Mouse (Mus musculus) B cell, adult 62 days (primary cell): Measurements from ENCODE around the gene Olfr1499. TPM values are rescaled to one million over a fixed set of nuclear protein-coding genes. Genes with fewer than 3 reads are reported as not detected.

Experiments used
- total RNA-seq: library from RNA; stranded (reverse); gene quantifications from 4 replicates; pipeline ENCODE4 v1.2.4, GENCODE M21; 2023

Olfr1499 gene
- total RNA-seq = not detected in 4 replicates

DNA sequence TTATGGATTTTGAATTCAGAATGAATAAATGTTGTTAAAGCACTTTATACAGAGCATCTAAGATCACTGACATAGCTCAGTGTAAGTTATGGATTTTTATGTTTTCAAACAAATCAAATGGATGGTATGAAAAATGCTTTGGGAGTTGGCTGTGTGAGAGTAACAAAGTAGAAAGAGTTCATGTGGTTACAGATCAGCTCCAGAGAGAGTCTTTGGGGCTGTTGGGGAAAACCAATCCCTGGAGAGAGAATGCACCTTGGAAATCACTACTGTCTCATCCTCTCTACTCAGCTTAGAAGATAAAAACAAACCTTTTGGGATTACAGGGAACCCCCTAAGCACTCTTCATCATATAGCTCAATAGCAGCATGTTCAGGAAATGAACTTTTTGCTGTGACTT lies at the start of gene Olfr1499:
Olfr1499 (minus strand) TSS at position 101 of the 400 bp plus-strand sequence.

DNA sequence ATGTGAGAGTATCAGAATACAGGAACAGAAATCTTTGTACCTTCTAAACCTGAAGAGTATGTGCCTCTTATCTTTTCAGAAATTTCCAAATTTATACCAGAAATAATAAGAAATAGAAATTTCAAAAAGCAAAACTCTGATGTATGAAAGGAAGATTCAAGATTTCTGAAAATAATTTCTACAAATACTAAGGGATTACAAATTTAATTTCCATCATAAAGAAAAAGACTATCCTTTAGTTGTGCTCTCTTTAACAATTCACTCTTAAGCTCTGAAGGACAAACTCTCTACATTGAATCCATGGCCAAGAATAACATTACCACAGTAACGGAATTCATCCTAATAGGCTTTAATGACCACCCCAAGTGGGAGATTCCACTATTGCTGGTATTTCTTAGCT lies 42.2 kb upstream of the Olfr1499 start, which contains the start of gene Olfr1502:
Olfr1502 (plus strand) TSS at position 301 of the 400 bp plus-strand sequence.

DNA sequence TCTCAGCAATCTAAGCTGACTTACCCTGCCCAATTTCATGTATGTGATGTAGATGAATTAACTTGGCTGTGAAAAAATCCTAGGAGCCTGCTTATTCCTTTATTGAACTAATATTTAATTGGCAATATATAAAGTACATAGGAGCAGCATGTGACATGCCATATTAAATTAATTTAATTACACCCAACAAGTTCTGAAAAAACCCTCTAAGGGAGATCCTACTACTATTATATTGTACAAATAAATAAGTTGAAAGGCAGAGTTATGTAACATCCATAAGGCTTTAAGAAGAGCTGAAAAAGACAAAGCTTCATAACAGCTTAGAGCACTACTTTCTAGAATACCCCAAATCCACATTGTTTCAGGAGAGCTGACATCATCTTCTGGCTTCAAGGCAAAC lies 31.3 kb upstream of the Olfr1499 start, which contains the start of gene Olfr1501:
Olfr1501 (minus strand) TSS at position 101 of the 400 bp plus-strand sequence.

GRCm38 (mm10) chr19:13830388-13830787 lies 11.1 kb upstream of the Olfr1499 start, which contains the start of gene Olfr1500:
TSS of gene Olfr1500 (minus strand) at chr19:13830488.

DNA sequence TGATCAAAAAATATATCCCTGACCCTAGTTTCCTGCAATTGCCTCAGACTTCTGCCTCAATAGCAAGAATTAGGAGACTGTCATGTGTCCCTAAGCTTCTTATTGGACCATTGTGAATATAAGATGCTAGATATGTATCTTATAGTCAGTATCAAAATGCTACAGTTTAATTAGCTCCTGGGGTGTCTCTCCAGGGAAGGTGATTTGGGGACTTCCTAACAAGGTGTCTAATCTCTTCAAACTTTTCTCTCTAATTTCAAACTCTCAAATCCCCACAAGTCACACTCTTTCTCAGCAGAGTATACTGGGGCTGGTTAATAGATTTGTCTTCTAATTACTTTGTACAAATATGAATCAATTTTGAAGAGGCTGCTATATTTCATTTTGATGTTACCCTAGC lies 21.1 kb downstream of the Olfr1499 start, which contains the start of gene Olfr1497:
Olfr1497 (minus strand) TSS at position 101 of the 400 bp plus-strand sequence.

GRCm38 (mm10) chr19:13777578-13777977 lies 41.7 kb downstream of the Olfr1499 start, which contains the start of gene Olfr1496:
TSS of gene Olfr1496 (plus strand) at chr19:13777878.

DNA sequence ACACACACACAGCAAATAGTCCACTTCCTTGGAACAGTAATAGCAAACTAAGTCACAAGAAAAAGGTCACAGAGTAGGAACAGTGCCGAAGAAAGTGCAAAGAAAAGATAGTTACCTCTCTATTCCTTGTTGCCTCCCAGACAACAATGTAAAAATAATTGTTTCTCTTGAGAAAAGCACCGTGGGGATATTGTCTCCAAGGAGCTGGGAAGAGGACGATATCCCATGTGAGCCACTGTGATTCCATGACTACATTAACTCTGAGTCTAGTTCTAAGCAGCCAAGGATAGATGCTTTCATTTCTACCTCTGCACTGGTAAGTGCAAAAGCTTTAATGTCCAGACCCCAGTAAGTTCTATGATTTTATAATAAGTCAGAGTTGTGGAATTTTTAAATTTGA lies 54.9 kb downstream of the Olfr1499 start, which contains the start of gene Olfr1495:
Olfr1495 (plus strand) TSS at position 301 of the 400 bp plus-strand sequence.

Other genes with a start within 250 kb of the Olfr1499 start
- not detected in 4 replicates for gene Olfr1484, start 235.9 kb downstream of the Olfr1499 start, total RNA-seq
- not detected in 4 replicates for gene Olfr1487, start 202.1 kb downstream of the Olfr1499 start, total RNA-seq
- not detected in 4 replicates for gene Olfr1489, start 187.8 kb downstream of the Olfr1499 start, total RNA-seq
- gene Olfr1490, start 168.4 kb downstream of the Olfr1499 start, total RNA-seq = not detected in 4 replicates
- gene Olfr1491, start 122.2 kb downstream of the Olfr1499 start, total RNA-seq = not detected in 4 replicates
- not detected in 4 replicates for gene Olfr1493-ps1, start 96.2 kb downstream of the Olfr1499 start, total RNA-seq
- not detected in 4 replicates for gene Olfr1494, start 79.7 kb downstream of the Olfr1499 start, total RNA-seq
- not detected in 4 replicates for gene Olfr1495, start 54.8 kb downstream of the Olfr1499 start, total RNA-seq
- gene Olfr1496, start 41.6 kb downstream of the Olfr1499 start, total RNA-seq = not detected in 4 replicates
- not detected in 4 replicates for gene Olfr1497, start 21.2 kb downstream of the Olfr1499 start, total RNA-seq
- not detected in 4 replicates for gene Olfr1500, start 11.0 kb upstream of the Olfr1499 start, total RNA-seq
- gene Olfr1501, start 31.2 kb upstream of the Olfr1499 start, total RNA-seq = not detected in 4 replicates
- gene Olfr1502, start 42.3 kb upstream of the Olfr1499 start, total RNA-seq = not detected in 4 replicates
- gene Olfr1504, start 78.5 kb upstream of the Olfr1499 start, total RNA-seq = not detected in 4 replicates
- gene Olfr1505, start 94.1 kb upstream of the Olfr1499 start, total RNA-seq = not detected in 4 replicates